Mouse (Mus musculus) myocyte (in vitro differentiated cells): Measurements from ENCODE around the gene Fam213a. TPM values are rescaled to one million over a fixed set of nuclear protein-coding genes. Genes with fewer than 3 reads are reported as not detected.
"Not testable (repeated sequence)": the region's sequence is repeated elsewhere in the genome, so short reads cannot be mapped to it uniquely, and the experiment has no call there.

Experiments used
- H3K27me3 ChIP-seq: one replicate; pipeline ENCODE4 v1.6.1; 2011; ENCODE audit not compliant: control insufficient read depth, insufficient read depth, insufficient read length
- H3K36me3 ChIP-seq: one replicate; pipeline ENCODE4 v1.6.1; 2011; ENCODE audit not compliant: control insufficient read depth, insufficient read depth
- H3K4me2 ChIP-seq: one replicate; pipeline ENCODE4 v1.6.1; 2011; ENCODE audit warnings: low read depth, control low read depth
- H3K4me3 ChIP-seq: one replicate; pipeline ENCODE4 v1.5.1; 2011; ENCODE audit warnings: mild to moderate bottlenecking, control low read depth, moderate library complexity
- H3K79me2 ChIP-seq: one replicate; pipeline ENCODE4 v1.6.1; 2011; ENCODE audit not compliant: control insufficient read depth, insufficient read depth
- H3ac ChIP-seq: one replicate; pipeline ENCODE4 v1.6.1; 2011; ENCODE audit not compliant: control insufficient read depth, insufficient read length
- CEBPB ChIP-seq: IDR thresholded peaks from 2 replicates; pipeline ENCODE4 v1.6.1; 2011; ENCODE audit warnings: mild to moderate bottlenecking, moderate library complexity; ENCODE audit not compliant: poor library complexity, insufficient read depth, severe bottlenecking
- E2F4 ChIP-seq: IDR thresholded peaks from one replicate; pipeline ENCODE4 v1.6.1; 2011; ENCODE audit warnings: mild to moderate bottlenecking, control low read depth, moderate library complexity; ENCODE audit not compliant: insufficient read depth
- MAX ChIP-seq: IDR thresholded peaks from one replicate; pipeline ENCODE4 v1.6.1; 2011; ENCODE audit warnings: low read depth, mild to moderate bottlenecking, control low read depth
- MYOD1 ChIP-seq, 3 experiments: IDR thresholded peaks; one replicate each; pipeline ENCODE4 v1.6.1; 2011; ENCODE audit warnings: control low read depth in 2 of 3, low read depth in 2 of 3, mild to moderate bottlenecking in 2 of 3, moderate library complexity in 1 of 3; ENCODE audit not compliant: insufficient read length in 2 of 3, control insufficient read depth in 1 of 3
- MYOG ChIP-seq, 3 experiments: IDR thresholded peaks; one replicate each; pipeline ENCODE4 v1.6.1; 2011; ENCODE audit warnings: control low read depth in 2 of 3, low read depth in 2 of 3, mild to moderate bottlenecking in 2 of 3; ENCODE audit not compliant: insufficient read length in 2 of 3, control insufficient read depth in 1 of 3, insufficient read depth in 1 of 3
- POLR2A ChIP-seq: IDR thresholded peaks from one replicate; pipeline ENCODE4 v1.6.1; 2011; ENCODE audit warnings: low read depth, mild to moderate bottlenecking, control low read depth, moderate library complexity; ENCODE audit not compliant: insufficient read length
- POLR2AphosphoS2 ChIP-seq: IDR thresholded peaks from one replicate; pipeline ENCODE4 v1.6.1; 2011; ENCODE audit warnings: low read depth, control low read depth; ENCODE audit not compliant: insufficient read length
- REST ChIP-seq: IDR thresholded peaks from one replicate; pipeline ENCODE4 v1.6.1; 2011; ENCODE audit warnings: mild to moderate bottlenecking, control low read depth, moderate library complexity; ENCODE audit not compliant: insufficient read depth, insufficient read length
- SRF ChIP-seq: IDR thresholded peaks from one replicate; pipeline ENCODE4 v1.6.1; 2011; ENCODE audit warnings: low read depth; ENCODE audit not compliant: control insufficient read depth, insufficient read length
- TCF12 ChIP-seq: IDR thresholded peaks from one replicate; pipeline ENCODE4 v1.6.1; 2011; ENCODE audit warnings: mild to moderate bottlenecking, control low read depth; ENCODE audit not compliant: poor library complexity, insufficient read depth, severe bottlenecking
- TCF3 ChIP-seq: IDR thresholded peaks from one replicate; pipeline ENCODE4 v1.6.1; 2011; ENCODE audit warnings: low read depth, control low read depth; ENCODE audit not compliant: insufficient read length
- USF1 ChIP-seq: IDR thresholded peaks from one replicate; pipeline ENCODE4 v1.6.1; 2011; ENCODE audit warnings: low read depth, mild to moderate bottlenecking, control low read depth, moderate library complexity
- polyA plus RNA-seq: library from polyadenylated mRNA; unstranded; fragments of >200 nt; fragmentation: generic; extraction: Trizol; gene quantifications from one replicate; pipeline ENCODE4 v1.2.1, GENCODE M21; 2012; ENCODE audit warnings: missing spikeins

The Fam213a gene
- polyA plus RNA-seq: 1.8 TPM

- Histone ChIP-seq H3K27me3 (no peaks in the 10 kb centered on the region), H3ac (no peak within 1 kb of the TSS), H3K79me2 (no peaks in the 10 kb centered on the region), H3K36me3 (no peaks in the 10 kb centered on the region), H3K4me3 (peak within 1 kb of the TSS; percentile 12), H3K4me2 (peak within 1 kb of the TSS; percentile 67)
- peak; percentile 41 for TF ChIP-seq USF1
- no peak for TF ChIP-seq SRF
- peak; percentile 40 for TF ChIP-seq POLR2A
- peak in 1 of 3 experiments; percentile 21 for TF ChIP-seq MYOD1 (IDR thresholded peaks at IDR 0.05; ENCODE audit: control insufficient read depth in 1 of 3, insufficient read length in 2 of 3, low read depth in 2 of 3)
Observed at GRCm38 (mm10) chr14:41013630-41014613, at the start of gene Fam213a. Gene Fam213a, minus strand, starts transcription at chr14:41013788.

GRCm38 (mm10) chr14:41053190-41053589 is 39.6 kb upstream of the Fam213a start:
- not testable (repeated sequence) for H3K79me2 ChIP-seq, H3K4me2 ChIP-seq

GRCm38 (mm10) chr14:41052481-41052880 is 38.9 kb upstream of the Fam213a start:
- no peak overlapping the region for H3K4me3 ChIP-seq
- TF ChIP-seq POLR2A: no peak
- TF ChIP-seq CEBPB: no peak
- no peak for TF ChIP-seq TCF3
- TF ChIP-seq MAX: no peak
- no peak for TF ChIP-seq MYOG (IDR thresholded peaks at IDR 0.05; ENCODE audit: control insufficient read depth in 1 of 3, insufficient read depth in 1 of 3, insufficient read length in 2 of 3, low read depth in 2 of 3)
- no peak for TF ChIP-seq TCF12
- no peak for TF ChIP-seq MYOD1 (IDR thresholded peaks at IDR 0.05; ENCODE audit: control insufficient read depth in 1 of 3, insufficient read length in 2 of 3, low read depth in 2 of 3)
- TF ChIP-seq SRF: no peak
- TF ChIP-seq USF1: no peak
- no peak for TF ChIP-seq POLR2AphosphoS2
- H3K4me2 ChIP-seq: no peak overlapping the region
- no peaks in the 10 kb centered on the region for H3K36me3 ChIP-seq
- H3K79me2 ChIP-seq: no peaks in the 10 kb centered on the region
- H3ac ChIP-seq: no peak overlapping the region
- no peaks in the 10 kb centered on the region for H3K27me3 ChIP-seq

More at GRCm38 (mm10) chr14:41053190-41053589, 39.6 kb upstream of the Fam213a start:
- not testable (repeated sequence) for H3ac ChIP-seq, H3K27me3 ChIP-seq, H3K36me3 ChIP-seq, H3K4me3 ChIP-seq

GRCm38 (mm10) chr14:41050471-41050870 is 36.9 kb upstream of the Fam213a start:
- H3K36me3 ChIP-seq: no peaks in the 10 kb centered on the region
- H3K27me3 ChIP-seq: no peaks in the 10 kb centered on the region
- no peak overlapping the region for H3K4me2 ChIP-seq
- H3K79me2 ChIP-seq: no peaks in the 10 kb centered on the region
- H3K4me3 ChIP-seq: no peak overlapping the region
- TF ChIP-seq MYOG (IDR thresholded peaks at IDR 0.05; ENCODE audit: control insufficient read depth in 1 of 3, insufficient read depth in 1 of 3, insufficient read length in 2 of 3, low read depth in 2 of 3): no peak
- no peak for TF ChIP-seq TCF12
- no peak for TF ChIP-seq USF1
- TF ChIP-seq TCF3: no peak
- TF ChIP-seq REST: no peak
- no peak for TF ChIP-seq CEBPB
- TF ChIP-seq SRF: no peak
- TF ChIP-seq MAX: no peak
- no peak for TF ChIP-seq MYOD1 (IDR thresholded peaks at IDR 0.05; ENCODE audit: control insufficient read depth in 1 of 3, insufficient read length in 2 of 3, low read depth in 2 of 3)
- TF ChIP-seq E2F4: no peak
- no peak for TF ChIP-seq POLR2AphosphoS2
- no peak for TF ChIP-seq POLR2A
- no peak overlapping the region for H3ac ChIP-seq

- Histone ChIP-seq H3K27me3 (no peaks in the 10 kb centered on the region), H3K79me2 (no peaks in the 10 kb centered on the region), H3K4me2 (no peak overlapping the region), H3ac (no peak overlapping the region), H3K36me3 (no peaks in the 10 kb centered on the region), H3K4me3 (no peak overlapping the region)
- TF ChIP-seq E2F4 (no peak), MYOG (IDR thresholded peaks at IDR 0.05; ENCODE audit: control insufficient read depth in 1 of 3, insufficient read depth in 1 of 3, insufficient read length in 2 of 3, low read depth in 2 of 3) (no peak), SRF (no peak), POLR2A (no peak), TCF12 (no peak), MAX (no peak), CEBPB (no peak), MYOD1 (IDR thresholded peaks at IDR 0.05; ENCODE audit: control insufficient read depth in 1 of 3, insufficient read length in 2 of 3, low read depth in 2 of 3) (no peak), TCF3 (no peak)
Observed at GRCm38 (mm10) chr14:41047402-41047801, 33.8 kb upstream of the Fam213a start.
